Mouse (Mus musculus) cerebellum, adult 2 months (tissue): ENCODE data around the gene Cacna1s. TPM values are rescaled to one million over a fixed set of nuclear protein-coding genes. Genes with fewer than 3 reads are reported as not detected.
A peak's percentile ranks its signal among the peaks of the same experiment; 100 is the strongest.

Source experiments
- DNase-seq, 2 experiments: peaks; one replicate each; pipeline ENCODE4 v3.0.0; 2021
- H3K27ac ChIP-seq: fragments of 200-500 bp; 2 replicates; pipeline ENCODE4 v1.5.1; 2012; ENCODE audit warnings: low read length, control low read depth, inconsistent platforms; ENCODE audit not compliant: insufficient read depth
- H3K27me3 ChIP-seq: fragments of 200-500 bp; 2 replicates; pipeline ENCODE4 v1.6.1; 2012; ENCODE audit warnings: inconsistent platforms, mild to moderate bottlenecking, low read length, moderate library complexity; ENCODE audit not compliant: control insufficient read depth, insufficient read depth
- H3K4me1 ChIP-seq: fragments of 200-500 bp; 2 replicates; pipeline ENCODE4 v1.6.1; 2011; ENCODE audit warnings: low read length; ENCODE audit not compliant: control insufficient read depth, insufficient read depth
- H3K4me3 ChIP-seq: fragments of 200-500 bp; replicated peaks from 2 replicates; pipeline ENCODE3; 2011; ENCODE audit warnings: mild to moderate bottlenecking, low read depth, low read length, control low read depth; ENCODE audit not compliant: insufficient read depth
- CTCF ChIP-seq: fragments of 200-500 bp; IDR thresholded peaks from 2 replicates; pipeline ENCODE4 v1.5.1; 2011; ENCODE audit warnings: low read depth, mild to moderate bottlenecking, control low read depth, low read length, moderate library complexity, borderline replicate concordance; ENCODE audit not compliant: insufficient read depth
- POLR2A ChIP-seq: fragments of 200-500 bp; IDR thresholded peaks from 2 replicates; pipeline ENCODE4 v1.6.1; 2011; ENCODE audit warnings: low read length, control low read depth, borderline replicate concordance; ENCODE audit not compliant: insufficient read depth
- WGBS: fragments of 180-500 bp; shearing (Covaris S2); methylation state at CpG from one replicate; pipeline ENCODE4 v1.1.7; 2018; 5-methylcytosine and 5-hydroxymethylcytosine counted together
- polyA plus RNA-seq: library from polyadenylated mRNA; depleted of rRNA; stranded (reverse); fragments of >200 nt; gene quantifications from 2 replicates; pipeline ENCODE4 v1.2.3, GENCODE M21; 2012

The Cacna1s gene
- polyA plus RNA-seq, 1 experiment: 1.2 TPM

DNA sequence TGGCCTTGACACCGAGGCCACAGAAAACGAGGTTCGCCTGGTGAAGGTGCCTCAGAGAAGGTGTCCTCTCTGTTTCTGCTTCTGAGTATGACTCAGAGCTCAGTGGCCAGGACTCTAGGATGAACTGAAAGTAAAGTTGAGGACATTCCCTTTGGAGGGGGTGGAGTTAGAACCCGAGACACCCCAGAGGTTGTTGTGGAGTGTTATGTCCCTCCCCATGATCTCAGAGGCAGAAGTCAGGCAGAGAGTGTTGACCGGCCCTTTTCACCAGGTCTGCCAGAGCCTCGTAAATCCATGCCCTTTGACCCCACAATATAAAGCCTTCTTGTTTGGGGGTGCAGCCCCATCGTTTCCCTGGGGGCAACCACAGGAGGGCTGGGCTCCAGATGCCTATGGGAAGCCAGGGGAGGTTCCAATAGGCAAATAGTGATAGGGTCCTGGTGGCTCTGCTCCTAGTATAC is 84.6 kb downstream of the Cacna1s start:
- no peak overlapping the region for H3K4me3 ChIP-seq
- no peak overlapping the region for H3K27ac ChIP-seq
- no peak for DNase-seq
- peaks cover 37% of the 10 kb centered on the region for H3K4me1 ChIP-seq
- TF ChIP-seq POLR2A (no peak), CTCF (no peak)
- 63% methylated on average over 7 of the region's 7 CpGs for WGBS
- no peaks in the 10 kb centered on the region for H3K27me3 ChIP-seq

DNA sequence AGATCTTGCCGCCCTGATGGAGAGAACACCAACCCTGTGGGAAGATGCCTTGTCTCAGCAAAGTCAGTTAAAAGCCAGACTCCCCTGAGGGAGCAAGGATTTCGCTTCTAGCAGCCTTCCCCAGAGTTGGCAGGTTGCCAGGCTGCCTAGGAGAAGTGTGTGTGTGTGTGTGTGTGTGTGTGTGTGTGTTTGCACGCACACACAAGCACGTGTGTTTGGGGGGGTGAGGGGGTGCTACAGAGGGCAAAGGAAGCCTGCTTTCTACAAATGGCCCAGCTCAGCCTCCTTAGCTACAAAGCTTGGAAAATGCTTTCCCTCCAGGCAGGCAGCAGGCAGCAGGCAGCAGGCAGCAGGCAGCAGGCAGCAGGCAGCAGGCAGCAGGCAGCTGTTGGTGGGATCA is 85.0 kb downstream of the Cacna1s start:
- WGBS: 11% methylated on average over 4 of the region's 4 CpGs
- H3K27ac ChIP-seq: no peak overlapping the region
- TF ChIP-seq POLR2A (no peak), CTCF (no peak)
- H3K4me1 ChIP-seq: peaks cover 38% of the 10 kb centered on the region
- H3K4me3 ChIP-seq: no peak overlapping the region
- no peaks in the 10 kb centered on the region for H3K27me3 ChIP-seq
- peak in 1 of 2 experiments; percentile 29 for DNase-seq

DNA sequence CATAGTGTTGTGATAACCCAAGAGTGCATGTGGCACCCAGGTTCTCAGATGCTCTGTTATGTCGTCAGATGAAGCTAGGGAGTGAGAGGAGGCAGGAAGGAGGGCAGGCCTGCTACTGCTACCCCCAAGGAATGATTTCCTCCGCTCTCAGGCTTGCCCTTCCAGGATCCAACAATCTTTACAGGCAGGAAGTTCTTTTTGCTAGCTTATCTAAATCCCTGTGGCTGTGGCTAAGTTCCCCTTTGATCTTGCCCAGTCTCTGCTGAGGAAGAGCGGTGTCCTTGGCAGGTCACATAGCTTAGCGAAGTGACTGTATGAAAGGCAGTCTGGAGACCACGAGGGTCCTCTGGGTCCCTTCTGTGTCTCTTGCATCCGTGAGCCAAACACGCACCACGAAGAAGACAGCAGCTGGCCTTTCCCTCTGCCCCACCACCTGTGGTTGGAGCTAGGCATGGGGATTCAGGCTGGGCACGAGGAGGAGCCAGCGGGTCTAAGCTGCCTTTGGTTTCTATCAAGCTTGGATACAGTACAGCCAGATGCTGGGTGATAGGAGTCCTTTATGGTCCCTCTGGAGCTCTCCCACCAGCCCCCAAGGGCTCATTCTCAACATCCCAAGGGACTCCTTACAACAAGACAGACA is 85.8 kb downstream of the Cacna1s start:
- TF ChIP-seq POLR2A: no peak
- TF ChIP-seq CTCF: no peak
- Histone ChIP-seq H3K4me1 (peaks cover 34% of the 10 kb centered on the region), H3K27me3 (no peaks in the 10 kb centered on the region), H3K4me3 (no peak overlapping the region), H3K27ac (no peak overlapping the region; the same call in 1 of the 2 replicates)
- WGBS: 67% methylated on average over 10 of the region's 10 CpGs
- no peak for DNase-seq

DNA sequence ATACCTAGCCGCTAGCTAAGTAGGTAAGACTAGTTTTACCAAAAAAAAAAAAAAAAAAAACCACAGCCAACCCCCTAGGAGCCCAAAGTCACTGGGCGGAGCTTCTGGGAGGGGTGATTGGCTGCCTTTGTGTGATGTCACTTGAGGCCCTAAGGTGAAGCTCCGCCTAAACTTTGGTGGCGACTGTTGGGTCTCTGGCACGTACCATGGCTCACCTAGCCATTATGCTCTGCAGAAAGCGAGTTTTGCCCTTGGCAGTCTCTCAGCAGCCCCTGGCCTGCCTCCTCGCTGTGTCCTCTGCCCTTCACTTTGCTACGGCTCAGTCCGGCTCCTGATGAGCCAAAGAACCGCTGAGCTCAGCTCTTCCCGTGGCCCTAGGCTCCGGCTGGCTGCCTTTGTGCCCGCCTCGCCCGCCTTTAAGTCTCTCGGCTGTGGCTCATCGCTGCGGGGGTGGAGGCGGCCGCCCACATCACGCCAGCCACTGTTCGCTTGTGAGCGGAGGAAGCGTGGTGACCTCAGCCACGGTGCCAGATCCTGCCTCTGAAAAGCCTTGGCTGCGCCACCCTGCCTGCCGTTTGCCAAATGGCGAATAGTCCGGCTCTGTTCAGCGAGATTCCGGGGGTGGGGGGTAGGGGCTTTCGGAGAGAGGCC is 87.6 kb downstream of the Cacna1s start:
- TF ChIP-seq CTCF (no peak), POLR2A (peak; percentile 85; the same call in 1 of the 2 replicates)

DNA sequence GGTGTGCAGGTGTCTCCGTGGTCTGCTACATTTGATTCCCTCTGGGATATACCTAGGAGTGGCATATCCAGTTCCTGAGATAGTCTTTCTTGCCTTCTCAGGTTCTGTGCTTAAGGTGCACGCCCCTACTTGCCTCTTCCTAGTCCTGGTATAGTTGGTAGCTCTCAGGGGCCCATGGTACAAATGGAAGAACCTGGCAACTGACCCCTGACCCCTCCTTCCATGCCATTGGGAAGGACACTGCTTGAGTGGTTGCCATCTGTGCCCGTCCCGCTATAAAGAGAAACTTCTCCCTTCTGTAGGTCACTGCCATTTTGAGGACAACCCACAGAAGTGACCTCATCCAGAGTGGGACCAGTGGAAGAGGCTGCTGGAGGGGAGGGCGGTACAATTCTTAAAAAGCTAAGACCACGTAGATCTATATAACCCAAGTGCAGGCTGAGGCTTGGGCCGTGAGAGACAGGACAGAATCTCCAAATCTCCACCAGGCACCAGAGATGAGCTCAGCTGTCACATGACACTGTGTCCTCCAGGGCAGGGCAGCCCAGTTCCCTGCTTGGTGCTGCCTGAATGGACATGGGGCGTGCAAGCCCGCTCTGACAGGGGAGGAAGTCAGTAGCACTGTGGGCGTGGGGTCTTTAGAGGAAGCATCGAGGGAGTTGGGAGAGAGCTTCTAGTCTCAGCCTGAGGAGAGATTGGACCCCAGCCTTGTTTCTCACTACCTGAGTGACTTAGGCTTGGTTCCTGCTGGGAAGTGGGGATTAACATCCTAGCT is 88.8 kb downstream of the Cacna1s start:
- whole genome bisulfite sequencing: 80% methylated on average over 11 of the region's 11 CpGs
- Histone ChIP-seq H3K4me1 (peaks cover 27% of the 10 kb centered on the region), H3K27me3 (no peaks in the 10 kb centered on the region), H3K4me3 (no peak overlapping the region), H3K27ac (peak overlapping the region; percentile 65; the same call in 1 of the 2 replicates)
- peak in 1 of 2 experiments; percentile 38 for DNase-seq
- no peak for TF ChIP-seq CTCF
- TF ChIP-seq POLR2A: no peak

More for the DNA sequence above, 87.6 kb downstream of the Cacna1s start:
- H3K4me1 ChIP-seq: peaks cover 27% of the 10 kb centered on the region
- H3K27me3 ChIP-seq: no peaks in the 10 kb centered on the region
- DNase-seq: peak; percentile 91 to 93
- peak overlapping the region; percentile 91 for H3K27ac ChIP-seq
- WGBS: 2% methylated on average over 32 of the region's 32 CpGs
- peak overlapping the region; percentile 72 for H3K4me3 ChIP-seq

DNA sequence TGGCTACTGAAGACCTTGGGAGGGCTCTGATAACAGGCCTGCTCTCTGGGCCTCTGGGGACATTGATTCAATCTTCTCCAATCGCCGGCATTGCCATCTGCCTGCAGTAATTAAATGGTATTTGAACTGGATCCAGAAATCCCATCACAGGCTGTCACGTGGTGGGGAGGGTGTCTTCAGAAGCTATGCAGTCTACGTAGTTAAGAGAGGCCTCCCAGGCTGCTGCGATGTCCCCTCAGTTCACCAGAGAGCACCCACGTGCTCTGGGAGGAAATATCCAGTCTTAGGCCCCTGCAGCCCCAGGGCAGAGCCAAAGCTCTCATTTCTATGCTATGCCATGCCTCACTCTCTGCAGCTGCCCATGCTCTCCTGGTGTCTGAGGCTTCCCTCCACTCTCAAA is 89.8 kb downstream of the Cacna1s start:
- H3K4me1 ChIP-seq: peaks cover 25% of the 10 kb centered on the region
- TF ChIP-seq POLR2A (no peak), CTCF (no peak)
- peak overlapping the region; percentile 15; the same call in 1 of the 2 replicates for H3K27ac ChIP-seq
- DNase-seq: peak in 1 of 2 experiments; percentile 55
- H3K27me3 ChIP-seq: no peaks in the 10 kb centered on the region
- no peak overlapping the region for H3K4me3 ChIP-seq
- WGBS: 37% methylated on average over 6 of the region's 6 CpGs

DNA sequence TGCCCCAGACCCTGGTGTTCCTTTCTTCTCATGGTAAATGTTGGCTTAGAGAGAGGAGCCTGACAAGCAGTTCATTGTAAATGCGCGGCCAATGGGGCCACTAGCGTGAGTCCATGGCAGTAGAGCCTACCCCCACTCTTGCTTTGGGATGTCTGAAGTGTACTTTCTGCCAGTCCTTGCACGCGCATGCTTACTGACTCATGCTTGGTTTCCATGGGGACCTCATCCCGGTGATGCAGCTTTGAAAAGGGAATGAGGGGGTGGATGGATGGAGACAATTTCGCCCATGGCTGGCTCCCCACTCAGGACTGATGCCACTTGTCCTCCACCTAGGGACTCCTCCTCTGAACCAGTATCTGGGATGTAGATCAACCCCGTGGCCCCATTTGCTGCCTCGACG is 91.0 kb downstream of the Cacna1s start:
- no peaks in the 10 kb centered on the region for H3K27me3 ChIP-seq
- H3K27ac ChIP-seq: no peak overlapping the region
- peak in 1 of 2 experiments; percentile 15 for DNase-seq
- peaks cover 25% of the 10 kb centered on the region for H3K4me1 ChIP-seq
- 79% methylated on average over 10 of the region's 10 CpGs for WGBS
- TF ChIP-seq CTCF (no peak), POLR2A (no peak)
- H3K4me3 ChIP-seq: no peak overlapping the region

DNA sequence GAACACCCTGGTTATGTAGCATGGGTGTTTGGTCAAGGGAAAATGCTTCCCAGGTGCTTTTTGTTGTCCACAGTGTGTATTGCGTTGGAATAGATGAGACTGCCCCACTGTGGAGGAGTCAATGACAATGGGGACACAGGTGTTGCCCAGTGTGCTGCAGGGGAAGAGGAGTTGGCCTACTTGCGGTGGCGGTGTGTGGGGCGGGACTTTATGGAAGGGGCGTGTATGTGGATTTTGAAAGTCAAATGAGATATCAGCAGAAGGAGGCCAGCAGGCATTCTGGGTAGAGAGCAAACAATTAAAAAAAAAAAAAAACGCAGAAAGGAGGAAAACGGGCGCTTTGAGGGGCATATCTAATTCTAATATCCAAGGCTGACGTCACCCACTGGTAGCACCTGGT is 97.2 kb downstream of the Cacna1s start:
- WGBS: 82% methylated on average over 9 of the region's 9 CpGs
- Histone ChIP-seq H3K4me3 (no peak overlapping the region), H3K4me1 (peaks cover 12% of the 10 kb centered on the region), H3K27ac (no peak overlapping the region), H3K27me3 (no peaks in the 10 kb centered on the region)
- TF ChIP-seq CTCF (no peak), POLR2A (no peak)
- no peak for DNase-seq
